Mouse (Mus musculus) liver, embryonic 14.5 days (tissue): ENCODE data around the gene Gpr146.

Source experiments
- CTCF ChIP-seq: IDR thresholded peaks from 2 replicates; pipeline ENCODE4 v1.5.1; 2016; ENCODE audit warnings: antibody characterized with exemption, low read depth, control low read depth
- EP300 ChIP-seq: IDR thresholded peaks from 2 replicates; pipeline ENCODE4 v1.6.1; 2016; ENCODE audit warnings: antibody characterized with exemption, low read depth

GRCm38 (mm10) chr5:139433842-139434568 is 56.5 kb downstream of the Gpr146 start:
- TF ChIP-seq CTCF (no peak), EP300 (no peak)
